Mouse (Mus musculus) lung, adult 2 months (tissue): Measurements from ENCODE around the gene Rpl19.

Experiments
- CTCF ChIP-seq: fragments of 200-500 bp; IDR thresholded peaks from 2 replicates; pipeline ENCODE4 v1.5.1; 2011; ENCODE audit warnings: mild to moderate bottlenecking, low read length, control low read depth; ENCODE audit not compliant: insufficient read depth
- POLR2A ChIP-seq: fragments of 200-500 bp; IDR thresholded peaks from 2 replicates; pipeline ENCODE4 v1.6.1; 2011; ENCODE audit warnings: low read depth, mild to moderate bottlenecking, control low read depth, low read length, borderline replicate concordance; ENCODE audit errors: extremely low read depth

- TF ChIP-seq CTCF (peak; percentile 83), POLR2A (no peak)
Observed at GRCm38 (mm10) chr11:98002627-98003026, 23.9 kb upstream of the Rpl19 start.
